Mouse (Mus musculus) brain, embryonic 14.5 days (tissue): ENCODE data around the gene Atg16l2.

ENCODE experiments used
- CTCF ChIP-seq: fragments of 200-500 bp; IDR thresholded peaks from 2 replicates; pipeline ENCODE4 v1.5.1; 2012; ENCODE audit warnings: inconsistent platforms, mild to moderate bottlenecking, moderate library complexity, borderline replicate concordance; ENCODE audit not compliant: insufficient read depth, insufficient read length; ENCODE audit errors: extremely low read depth
- POLR2A ChIP-seq: fragments of 200-500 bp; IDR thresholded peaks from 2 replicates; pipeline ENCODE4 v1.6.1; 2012; ENCODE audit warnings: mild to moderate bottlenecking, inconsistent platforms, borderline replicate concordance; ENCODE audit not compliant: poor library complexity, insufficient read depth, insufficient read length, severe bottlenecking; ENCODE audit errors: extremely low read depth

- TF ChIP-seq CTCF: no peak
- TF ChIP-seq POLR2A: no peak
Observed at GRCm38 (mm10) chr7:101232716-101233115, 69.3 kb downstream of the Atg16l2 start.
